Mouse (Mus musculus) MEL (cell line): Measurements from ENCODE around the gene Galnt10. TPM values are rescaled to one million over a fixed set of nuclear protein-coding genes. Genes with fewer than 3 reads are reported as not detected.
A peak's percentile ranks its signal among the peaks of the same experiment; 100 is the strongest.

ENCODE experiments used
- DNase-seq: peaks from one replicate; pipeline ENCODE4 v3.0.0; 2011; ENCODE audit warnings: low read depth, low spot score
- H3K27ac ChIP-seq: 2 replicates; pipeline ENCODE4 v1.5.1; 2012; ENCODE audit warnings: low read depth, mild to moderate bottlenecking, control low read depth, low read length, moderate library complexity; ENCODE audit not compliant: control insufficient read depth
- H3K27me3 ChIP-seq, 2 experiments: fragments of 150-350 bp in 1 of 2; sonication (generic) in 1 of 2; 2 replicates each; pipeline ENCODE4 v1.6.1; 2012; ENCODE audit warnings: low read length in 2 of 2, mild to moderate bottlenecking in 2 of 2, improper control_type of control experiment in 1 of 2, moderate library complexity in 1 of 2; ENCODE audit not compliant: insufficient read depth in 2 of 2, control insufficient read depth in 1 of 2
- H3K36me3 ChIP-seq, 2 experiments: 2 replicates each; pipeline ENCODE4 v1.6.1; 2012 to 2014; ENCODE audit warnings: low read length in 2 of 2, improper control_type of control experiment in 1 of 2, inconsistent platforms in 1 of 2, mild to moderate bottlenecking in 1 of 2; ENCODE audit not compliant: insufficient read depth in 2 of 2, control insufficient read depth in 1 of 2
- H3K4me1 ChIP-seq, 2 experiments: fragments of 150-350 bp in 1 of 2; sonication (generic) in 1 of 2; 2 replicates each; pipeline ENCODE4 v1.6.1; 2012; ENCODE audit warnings: low read length in 2 of 2, improper control_type of control experiment in 1 of 2, mild to moderate bottlenecking in 1 of 2; ENCODE audit not compliant: insufficient read depth in 2 of 2, control insufficient read depth in 1 of 2
- H3K4me3 ChIP-seq, 2 experiments: fragments of 150-350 bp in 1 of 2; sonication (generic) in 1 of 2; 2 replicates each; pipeline ENCODE4 v1.5.1; 2012; ENCODE audit warnings: low read depth in 2 of 2, low read length in 2 of 2, mild to moderate bottlenecking in 2 of 2, moderate library complexity in 2 of 2, control low read depth in 1 of 2, improper control_type of control experiment in 1 of 2; ENCODE audit not compliant: control insufficient read depth in 1 of 2, insufficient read depth in 1 of 2
- H3K79me2 ChIP-seq: 2 replicates; pipeline ENCODE4 v1.6.1; 2012; ENCODE audit warnings: mild to moderate bottlenecking, low read length, moderate library complexity; ENCODE audit not compliant: control insufficient read depth, poor library complexity, insufficient read depth
- H3K9ac ChIP-seq: 2 replicates; pipeline ENCODE4 v1.6.1; 2012; ENCODE audit warnings: low read depth, mild to moderate bottlenecking, control low read depth, low read length, moderate library complexity; ENCODE audit not compliant: control insufficient read depth, poor library complexity, severe bottlenecking
- H3K9me3 ChIP-seq: fragments of 150-350 bp; sonication (generic); replicated peaks from 2 replicates; pipeline ENCODE4 v1.6.1; 2012; ENCODE audit warnings: mild to moderate bottlenecking, low read length, improper control_type of control experiment, moderate library complexity; ENCODE audit not compliant: insufficient read depth
- BHLHE40 ChIP-seq: IDR thresholded peaks from 2 replicates; pipeline ENCODE4 v1.6.1; 2012; ENCODE audit warnings: low read depth, mild to moderate bottlenecking, inconsistent platforms, low read length, improper control_type of control experiment, borderline replicate concordance
- CHD1 ChIP-seq: IDR thresholded peaks from 2 replicates; pipeline ENCODE4 v1.6.1; 2012; ENCODE audit warnings: low read depth, mild to moderate bottlenecking, inconsistent platforms, low read length, improper control_type of control experiment
- CHD2 ChIP-seq: IDR thresholded peaks from 2 replicates; pipeline ENCODE4 v1.6.1; 2011; ENCODE audit warnings: low read length, improper control_type of control experiment
- CTCF ChIP-seq, 3 experiments: IDR thresholded peaks in 2 of 3; conservative IDR thresholded peaks in 1 of 3; 2 replicates each; pipeline ENCODE4 v1.5.1; 2011 to 2012; ENCODE audit warnings: low read length in 3 of 3, low read depth in 2 of 3, mild to moderate bottlenecking in 2 of 3, improper control_type of control experiment in 1 of 3, inconsistent platforms in 1 of 3, mixed read lengths in 1 of 3, moderate library complexity in 1 of 3; ENCODE audit not compliant: control insufficient read depth in 1 of 3, insufficient read depth in 1 of 3, poor library complexity in 1 of 3, severe bottlenecking in 1 of 3
- ELF1 ChIP-seq: IDR thresholded peaks from 2 replicates; pipeline ENCODE4 v1.6.1; 2014; ENCODE audit warnings: low read depth, mild to moderate bottlenecking, inconsistent platforms, low read length, improper control_type of control experiment, moderate library complexity
- EP300 ChIP-seq, 2 experiments: IDR thresholded peaks; 2 replicates each; pipeline ENCODE4 v1.6.1; 2011; ENCODE audit warnings: improper control_type of control experiment in 2 of 2, low read length in 2 of 2, low read depth in 1 of 2, mild to moderate bottlenecking in 1 of 2
- ETS1 ChIP-seq: IDR thresholded peaks from 2 replicates; pipeline ENCODE4 v1.6.1; 2012; ENCODE audit warnings: low read depth, mild to moderate bottlenecking, inconsistent platforms, low read length, improper control_type of control experiment, moderate library complexity
- GABPA ChIP-seq: IDR thresholded peaks from 2 replicates; pipeline ENCODE4 v1.6.1; 2012; ENCODE audit warnings: low read depth, mild to moderate bottlenecking, inconsistent platforms, low read length, improper control_type of control experiment, moderate library complexity
- HCFC1 ChIP-seq: IDR thresholded peaks from 2 replicates; pipeline ENCODE4 v1.6.1; 2012; ENCODE audit warnings: low read depth, mild to moderate bottlenecking, inconsistent platforms, low read length, improper control_type of control experiment, moderate library complexity
- MAFK ChIP-seq: IDR thresholded peaks from 2 replicates; pipeline ENCODE4 v1.6.1; 2011; ENCODE audit warnings: low read depth, mild to moderate bottlenecking, low read length, improper control_type of control experiment, borderline replicate concordance
- MAZ ChIP-seq: IDR thresholded peaks from 2 replicates; pipeline ENCODE4 v1.6.1; 2012; ENCODE audit warnings: low read depth, mild to moderate bottlenecking, inconsistent platforms, low read length, improper control_type of control experiment
- MEF2A ChIP-seq: IDR thresholded peaks from 2 replicates; pipeline ENCODE4 v1.6.1; 2014; ENCODE audit warnings: low read depth, mild to moderate bottlenecking, inconsistent platforms, low read length, improper control_type of control experiment; ENCODE audit not compliant: poor library complexity, insufficient replicate concordance, severe bottlenecking; ENCODE audit errors: extremely low read depth
- MXI1 ChIP-seq: IDR thresholded peaks from 2 replicates; pipeline ENCODE4 v1.6.1; 2011; ENCODE audit warnings: mild to moderate bottlenecking, low read depth, low read length, improper control_type of control experiment
- MYC ChIP-seq: IDR thresholded peaks from 2 replicates; pipeline ENCODE4 v1.6.1; 2011; ENCODE audit warnings: low read depth, mild to moderate bottlenecking, low read length, improper control_type of control experiment, moderate library complexity
- NELFE ChIP-seq: IDR thresholded peaks from 2 replicates; pipeline ENCODE4 v1.6.1; 2011; ENCODE audit warnings: low read depth, low read length, improper control_type of control experiment
- NRF1 ChIP-seq: IDR thresholded peaks from 2 replicates; pipeline ENCODE4 v1.6.1; 2014; ENCODE audit warnings: low read depth, mild to moderate bottlenecking, inconsistent platforms, low read length, improper control_type of control experiment, moderate library complexity; ENCODE audit not compliant: poor library complexity, insufficient read depth, severe bottlenecking
- POLR2A ChIP-seq, 2 experiments: IDR thresholded peaks; 2 replicates each; pipeline ENCODE4 v1.6.1; 2011 to 2012; ENCODE audit warnings: low read length in 2 of 2, mild to moderate bottlenecking in 2 of 2, control low read depth in 1 of 2, improper control_type of control experiment in 1 of 2, low read depth in 1 of 2, moderate library complexity in 1 of 2; ENCODE audit not compliant: control insufficient read depth in 1 of 2, insufficient read depth in 1 of 2, poor library complexity in 1 of 2
- POLR2AphosphoS2 ChIP-seq: IDR thresholded peaks from 2 replicates; pipeline ENCODE4 v1.6.1; 2011; ENCODE audit warnings: low read length, improper control_type of control experiment
- POLR2AphosphoS5 ChIP-seq: IDR thresholded peaks from 2 replicates; pipeline ENCODE4 v1.6.1; 2012; ENCODE audit warnings: low read depth, borderline replicate concordance, mild to moderate bottlenecking, inconsistent platforms, low read length, moderate library complexity, mixed read lengths
- RCOR1 ChIP-seq: IDR thresholded peaks from 2 replicates; pipeline ENCODE4 v1.6.1; 2012; ENCODE audit warnings: low read depth, mild to moderate bottlenecking, inconsistent platforms, low read length, improper control_type of control experiment
- SIN3A ChIP-seq: IDR thresholded peaks from 2 replicates; pipeline ENCODE4 v1.6.1; 2012; ENCODE audit warnings: low read length, improper control_type of control experiment, inconsistent platforms
- SMC3 ChIP-seq: IDR thresholded peaks from 2 replicates; pipeline ENCODE4 v1.6.1; 2011; ENCODE audit warnings: low read depth, low read length, improper control_type of control experiment
- TAL1 ChIP-seq: IDR thresholded peaks from 2 replicates; pipeline ENCODE4 v1.6.1; 2012; ENCODE audit warnings: mild to moderate bottlenecking, inconsistent platforms, low read length, moderate library complexity, mixed read lengths
- TBP ChIP-seq: IDR thresholded peaks from 2 replicates; pipeline ENCODE4 v1.8.0; 2011; ENCODE audit warnings: low read depth, low read length, improper control_type of control experiment
- UBTF ChIP-seq: IDR thresholded peaks from 2 replicates; pipeline ENCODE4 v1.6.1; 2012; ENCODE audit warnings: low read depth, mild to moderate bottlenecking, inconsistent platforms, low read length, improper control_type of control experiment, moderate library complexity, borderline replicate concordance; ENCODE audit not compliant: insufficient read depth
- ZC3H11A ChIP-seq: IDR thresholded peaks from 2 replicates; pipeline ENCODE4 v1.6.1; 2012; ENCODE audit warnings: low read depth, mild to moderate bottlenecking, inconsistent platforms, low read length, improper control_type of control experiment
- ZMIZ1 ChIP-seq: IDR thresholded peaks from 2 replicates; pipeline ENCODE4 v1.6.1; 2012; ENCODE audit warnings: low read depth, mild to moderate bottlenecking, inconsistent platforms, low read length, improper control_type of control experiment, moderate library complexity
- ZNF384 ChIP-seq: IDR thresholded peaks from 2 replicates; pipeline ENCODE4 v1.6.1; 2012; ENCODE audit warnings: low read depth, mild to moderate bottlenecking, inconsistent platforms, low read length, improper control_type of control experiment
- polyA plus RNA-seq, 2 experiments: library from polyadenylated mRNA; stranded (reverse) in 1 of 2; unstranded in 1 of 2; fragments of >175 nt in 1 of 2; fragments of >200 nt in 1 of 2; gene quantifications; 2 replicates each; pipeline versions ENCODE4 v1.2.1 to v1.2.4; 2012; ENCODE audit warnings: low replicate concordance in 2 of 2, low read depth in 1 of 2; ENCODE audit not compliant: insufficient read length in 2 of 2, insufficient read depth in 1 of 2, missing spikeins in 1 of 2
- total RNA-seq: library from RNA; depleted of rRNA; stranded (reverse); fragments of 300-350 nt; gene quantifications from 2 replicates; pipeline ENCODE4 v1.2.3, GENCODE M21; 2012

Gene Galnt10
- total and polyA plus RNA-seq, 3 experiments, result 26.7 to 27.4 TPM; not detected in 1

DNA sequence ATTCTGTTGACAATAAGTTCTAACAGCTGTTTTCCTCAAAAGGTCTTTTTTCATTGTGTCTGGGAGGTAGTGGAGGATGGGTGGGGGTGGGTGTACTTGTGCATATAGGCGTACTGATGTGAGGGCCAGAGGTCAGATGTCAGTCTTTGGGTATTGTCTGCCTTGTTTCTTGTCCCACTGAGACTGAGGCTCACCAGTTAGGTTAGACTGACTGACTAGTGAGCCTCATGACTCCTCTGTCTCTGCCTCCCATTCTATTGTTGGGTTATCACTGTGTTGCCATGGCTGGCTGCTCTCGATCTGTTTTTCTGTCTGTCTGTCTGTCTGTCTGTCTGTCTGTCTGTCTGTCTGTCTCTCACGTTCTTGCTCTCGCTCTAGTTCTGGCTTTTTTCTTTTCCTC lies 9.1 kb downstream of the Galnt10 start:
- TF ChIP-seq POLR2AphosphoS5 (no peak), HCFC1 (no peak), SMC3 (no peak), MAZ (no peak), POLR2A (IDR thresholded peaks at IDR 0.05; ENCODE audit: control insufficient read depth in 1 of 2, insufficient read depth in 1 of 2, low read depth in 1 of 2, low read length in 2 of 2, poor library complexity in 1 of 2) (no peak)
- TF ChIP-seq, all 39 proteins: peak for 0
- Histone ChIP-seq H3K4me3 (no peak overlapping the region), H3K4me1 (peaks cover 54 to 83% of the 10 kb centered on the region in 2 experiments), H3K27ac (peak overlapping the region; percentile 86), H3K27me3 (no peaks in the 10 kb centered on the region), H3K36me3 (peaks cover 0 to 62% of the 10 kb centered on the region in 2 experiments; a peak in 2 of 4 replicates), H3K9me3 (no peaks in the 10 kb centered on the region), H3K79me2 (peaks cover 28% of the 10 kb centered on the region), H3K9ac (peak overlapping the region; percentile 7)
- DNase-seq, result peak; percentile 74

DNA sequence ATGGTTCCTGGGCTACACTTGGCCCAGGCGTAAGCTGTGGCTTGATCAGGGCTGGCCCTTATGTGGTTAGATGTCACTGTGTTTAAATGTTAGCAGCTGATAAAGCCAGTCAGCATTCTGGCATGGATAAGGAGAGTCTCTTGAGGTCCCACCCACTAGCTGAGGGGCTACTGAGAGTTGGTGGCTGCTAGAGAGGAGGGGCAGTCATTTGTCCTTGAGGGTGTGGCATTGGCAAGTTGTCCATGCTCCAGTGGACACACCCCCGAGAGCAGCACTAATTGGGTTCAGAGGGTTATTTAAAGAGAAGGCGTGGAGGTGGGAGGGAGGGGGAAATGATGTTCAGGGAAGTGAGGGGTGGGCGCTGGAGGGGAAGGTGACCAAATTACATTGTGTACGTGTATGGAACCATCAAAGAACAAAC lies 9.7 kb downstream of the Galnt10 start:
- peaks cover 0 to 56% of the 10 kb centered on the region in 2 experiments; a peak in 2 of 4 replicates for H3K36me3 ChIP-seq
- peak overlapping the region; percentile 86 for H3K27ac ChIP-seq
- no peak overlapping the region; the same call in 1 of the 2 replicates for H3K9ac ChIP-seq
- no peaks in the 10 kb centered on the region for H3K27me3 ChIP-seq
- peaks cover 48 to 77% of the 10 kb centered on the region in 2 experiments for H3K4me1 ChIP-seq
- peak; percentile 96 for DNase-seq
- peak overlapping the region in 1 of 2 experiments; percentile 4; a peak in 1 of 4 replicates for H3K4me3 ChIP-seq
- H3K79me2 ChIP-seq, result peaks cover 28% of the 10 kb centered on the region
- H3K9me3 ChIP-seq, result no peaks in the 10 kb centered on the region
- TF ChIP-seq POLR2A (IDR thresholded peaks at IDR 0.05; ENCODE audit: control insufficient read depth in 1 of 2, insufficient read depth in 1 of 2, low read depth in 1 of 2, low read length in 2 of 2, poor library complexity in 1 of 2), result no peak; a peak in 1 of 4 replicates
- TF ChIP-seq SMC3, result peak; percentile 7; the same call in 1 of the 2 replicates
- TF ChIP-seq GABPA, result no peak
- peak; percentile 85 for TF ChIP-seq RCOR1
- peak; percentile 22; the same call in 1 of the 2 replicates for TF ChIP-seq ZNF384
- 0 out of 2 replicates have a peak, but pooled peaks have one; percentile 40 for TF ChIP-seq MYC
- peak; percentile 96 for TF ChIP-seq TAL1
- peak; percentile 94 for TF ChIP-seq MAZ
- peak; percentile 49; the same call in 1 of the 2 replicates for TF ChIP-seq POLR2AphosphoS2
- 0 out of 2 replicates have a peak, but pooled peaks have one; percentile 21 for TF ChIP-seq NRF1
- peak; percentile 45; the same call in 1 of the 2 replicates for TF ChIP-seq TBP
- TF ChIP-seq CTCF (IDR thresholded peaks at IDR 0.05 in 2 of 3, conservative IDR thresholded peaks at IDR 0.05 in 1 of 3; ENCODE audit: control insufficient read depth in 1 of 3, insufficient read depth in 1 of 3, low read depth in 2 of 3, low read length in 3 of 3, poor library complexity in 1 of 3, severe bottlenecking in 1 of 3), result no peak
- TF ChIP-seq NELFE, result peak; percentile 35; the same call in 1 of the 2 replicates
- TF ChIP-seq BHLHE40, result peak; percentile 68
- 0 out of 2 replicates have a peak, but pooled peaks have one; percentile 31 for TF ChIP-seq ELF1
- TF ChIP-seq ZC3H11A, result peak; percentile 22; the same call in 1 of the 2 replicates
- TF ChIP-seq ETS1, result peak; percentile 96
- TF ChIP-seq UBTF, result no peak
- TF ChIP-seq MEF2A, result peak; percentile 69; the same call in 1 of the 2 replicates
- 0 out of 2 replicates have a peak, but pooled peaks have one; percentile 58 for TF ChIP-seq HCFC1
- TF ChIP-seq POLR2AphosphoS5, result no peak
- TF ChIP-seq ZMIZ1, result peak; percentile 77; the same call in 1 of the 2 replicates
- peak; percentile 95 to 98 for TF ChIP-seq EP300 (IDR thresholded peaks at IDR 0.05; ENCODE audit: low read depth in 1 of 2, low read length in 2 of 2)
- peak; percentile 78; the same call in 1 of the 2 replicates for TF ChIP-seq MAFK
- no peak for TF ChIP-seq CHD1
- TF ChIP-seq CHD2, result peak; percentile 39; the same call in 1 of the 2 replicates
- peak; percentile 90 for TF ChIP-seq MXI1
- TF ChIP-seq SIN3A, result peak; percentile 99
